Mouse (Mus musculus) MEL (cell line): ENCODE data around the gene Pakap. TPM values are rescaled to one million over a fixed set of nuclear protein-coding genes. Genes with fewer than 3 reads are reported as not detected.

Source experiments
- DNase-seq: peaks from one replicate; pipeline ENCODE4 v3.0.0; 2011; ENCODE audit warnings: low read depth, low spot score
- H3K27ac ChIP-seq: 2 replicates; pipeline ENCODE4 v1.5.1; 2012; ENCODE audit warnings: low read depth, mild to moderate bottlenecking, control low read depth, low read length, moderate library complexity; ENCODE audit not compliant: control insufficient read depth
- H3K27me3 ChIP-seq, 2 experiments: fragments of 150-350 bp in 1 of 2; sonication (generic) in 1 of 2; 2 replicates each; pipeline ENCODE4 v1.6.1; 2012; ENCODE audit warnings: low read length in 2 of 2, mild to moderate bottlenecking in 2 of 2, improper control_type of control experiment in 1 of 2, moderate library complexity in 1 of 2; ENCODE audit not compliant: insufficient read depth in 2 of 2, control insufficient read depth in 1 of 2
- H3K36me3 ChIP-seq, 2 experiments: 2 replicates each; pipeline ENCODE4 v1.6.1; 2012 to 2014; ENCODE audit warnings: low read length in 2 of 2, improper control_type of control experiment in 1 of 2, inconsistent platforms in 1 of 2, mild to moderate bottlenecking in 1 of 2; ENCODE audit not compliant: insufficient read depth in 2 of 2, control insufficient read depth in 1 of 2
- H3K4me1 ChIP-seq, 2 experiments: fragments of 150-350 bp in 1 of 2; sonication (generic) in 1 of 2; 2 replicates each; pipeline ENCODE4 v1.6.1; 2012; ENCODE audit warnings: low read length in 2 of 2, improper control_type of control experiment in 1 of 2, mild to moderate bottlenecking in 1 of 2; ENCODE audit not compliant: insufficient read depth in 2 of 2, control insufficient read depth in 1 of 2
- H3K4me3 ChIP-seq, 2 experiments: fragments of 150-350 bp in 1 of 2; sonication (generic) in 1 of 2; 2 replicates each; pipeline ENCODE4 v1.5.1; 2012; ENCODE audit warnings: low read depth in 2 of 2, low read length in 2 of 2, mild to moderate bottlenecking in 2 of 2, moderate library complexity in 2 of 2, control low read depth in 1 of 2, improper control_type of control experiment in 1 of 2; ENCODE audit not compliant: control insufficient read depth in 1 of 2, insufficient read depth in 1 of 2
- H3K79me2 ChIP-seq: 2 replicates; pipeline ENCODE4 v1.6.1; 2012; ENCODE audit warnings: mild to moderate bottlenecking, low read length, moderate library complexity; ENCODE audit not compliant: control insufficient read depth, poor library complexity, insufficient read depth
- H3K9ac ChIP-seq: 2 replicates; pipeline ENCODE4 v1.6.1; 2012; ENCODE audit warnings: low read depth, mild to moderate bottlenecking, control low read depth, low read length, moderate library complexity; ENCODE audit not compliant: control insufficient read depth, poor library complexity, severe bottlenecking
- H3K9me3 ChIP-seq: fragments of 150-350 bp; sonication (generic); replicated peaks from 2 replicates; pipeline ENCODE4 v1.6.1; 2012; ENCODE audit warnings: mild to moderate bottlenecking, low read length, improper control_type of control experiment, moderate library complexity; ENCODE audit not compliant: insufficient read depth
- BHLHE40 ChIP-seq: IDR thresholded peaks from 2 replicates; pipeline ENCODE4 v1.6.1; 2012; ENCODE audit warnings: low read depth, mild to moderate bottlenecking, inconsistent platforms, low read length, improper control_type of control experiment, borderline replicate concordance
- CHD2 ChIP-seq: IDR thresholded peaks from 2 replicates; pipeline ENCODE4 v1.6.1; 2011; ENCODE audit warnings: low read length, improper control_type of control experiment
- CTCF ChIP-seq, 3 experiments: IDR thresholded peaks in 2 of 3; conservative IDR thresholded peaks in 1 of 3; 2 replicates each; pipeline ENCODE4 v1.5.1; 2011 to 2012; ENCODE audit warnings: low read length in 3 of 3, low read depth in 2 of 3, mild to moderate bottlenecking in 2 of 3, improper control_type of control experiment in 1 of 3, inconsistent platforms in 1 of 3, mixed read lengths in 1 of 3, moderate library complexity in 1 of 3; ENCODE audit not compliant: control insufficient read depth in 1 of 3, insufficient read depth in 1 of 3, poor library complexity in 1 of 3, severe bottlenecking in 1 of 3
- ELF1 ChIP-seq: IDR thresholded peaks from 2 replicates; pipeline ENCODE4 v1.6.1; 2014; ENCODE audit warnings: low read depth, mild to moderate bottlenecking, inconsistent platforms, low read length, improper control_type of control experiment, moderate library complexity
- MAFK ChIP-seq: IDR thresholded peaks from 2 replicates; pipeline ENCODE4 v1.6.1; 2011; ENCODE audit warnings: low read depth, mild to moderate bottlenecking, low read length, improper control_type of control experiment, borderline replicate concordance
- MAX ChIP-seq: IDR thresholded peaks from 2 replicates; pipeline ENCODE4 v1.6.1; 2011; ENCODE audit warnings: low read length, improper control_type of control experiment
- MYB ChIP-seq: IDR thresholded peaks from 2 replicates; pipeline ENCODE4 v1.6.1; 2011; ENCODE audit warnings: mild to moderate bottlenecking, low read depth, low read length, improper control_type of control experiment
- NELFE ChIP-seq: IDR thresholded peaks from 2 replicates; pipeline ENCODE4 v1.6.1; 2011; ENCODE audit warnings: low read depth, low read length, improper control_type of control experiment
- POLR2AphosphoS5 ChIP-seq: IDR thresholded peaks from 2 replicates; pipeline ENCODE4 v1.6.1; 2012; ENCODE audit warnings: low read depth, borderline replicate concordance, mild to moderate bottlenecking, inconsistent platforms, low read length, moderate library complexity, mixed read lengths
- RAD21 ChIP-seq: IDR thresholded peaks from 2 replicates; pipeline ENCODE4 v1.6.1; 2011; ENCODE audit warnings: mild to moderate bottlenecking, low read depth, low read length, improper control_type of control experiment
- RCOR1 ChIP-seq: IDR thresholded peaks from 2 replicates; pipeline ENCODE4 v1.6.1; 2012; ENCODE audit warnings: low read depth, mild to moderate bottlenecking, inconsistent platforms, low read length, improper control_type of control experiment
- SMC3 ChIP-seq: IDR thresholded peaks from 2 replicates; pipeline ENCODE4 v1.6.1; 2011; ENCODE audit warnings: low read depth, low read length, improper control_type of control experiment
- TAL1 ChIP-seq: IDR thresholded peaks from 2 replicates; pipeline ENCODE4 v1.6.1; 2012; ENCODE audit warnings: mild to moderate bottlenecking, inconsistent platforms, low read length, moderate library complexity, mixed read lengths
- TCF12 ChIP-seq: IDR thresholded peaks from 2 replicates; pipeline ENCODE4 v1.6.1; 2014; ENCODE audit warnings: low read depth, mild to moderate bottlenecking, inconsistent platforms, low read length, improper control_type of control experiment, moderate library complexity
- ZC3H11A ChIP-seq: IDR thresholded peaks from 2 replicates; pipeline ENCODE4 v1.6.1; 2012; ENCODE audit warnings: low read depth, mild to moderate bottlenecking, inconsistent platforms, low read length, improper control_type of control experiment
- polyA plus RNA-seq, 2 experiments: library from polyadenylated mRNA; stranded (reverse) in 1 of 2; unstranded in 1 of 2; fragments of >175 nt in 1 of 2; fragments of >200 nt in 1 of 2; gene quantifications; 2 replicates each; pipeline versions ENCODE4 v1.2.1 to v1.2.4; 2012; ENCODE audit warnings: low replicate concordance in 2 of 2, low read depth in 1 of 2; ENCODE audit not compliant: insufficient read length in 2 of 2, insufficient read depth in 1 of 2, missing spikeins in 1 of 2
- total RNA-seq: library from RNA; depleted of rRNA; stranded (reverse); fragments of 300-350 nt; gene quantifications from 2 replicates; pipeline ENCODE4 v1.2.3, GENCODE M21; 2012

The Pakap gene
- total and polyA plus RNA-seq, 3 experiments, result not detected

- no peaks in the 10 kb centered on the region for H3K36me3 ChIP-seq
- TF ChIP-seq MYB (no peak), BHLHE40 (no peak), RAD21 (peak; percentile 96), TAL1 (no peak), SMC3 (peak; percentile 96), MAFK (no peak), CTCF (IDR thresholded peaks at IDR 0.05 in 2 of 3, conservative IDR thresholded peaks at IDR 0.05 in 1 of 3; ENCODE audit: control insufficient read depth in 1 of 3, insufficient read depth in 1 of 3, low read depth in 2 of 3, low read length in 3 of 3, poor library complexity in 1 of 3, severe bottlenecking in 1 of 3) (peak in 2 of 3 experiments; percentile 91 to 92), NELFE (no peak), ZC3H11A (peak; percentile 94)
- TF ChIP-seq, all 39 proteins: peak for 4
These were observed 311.9 kb downstream of the Pakap start for GRCm38 (mm10) chr4:57879804-57880357.

DNA sequence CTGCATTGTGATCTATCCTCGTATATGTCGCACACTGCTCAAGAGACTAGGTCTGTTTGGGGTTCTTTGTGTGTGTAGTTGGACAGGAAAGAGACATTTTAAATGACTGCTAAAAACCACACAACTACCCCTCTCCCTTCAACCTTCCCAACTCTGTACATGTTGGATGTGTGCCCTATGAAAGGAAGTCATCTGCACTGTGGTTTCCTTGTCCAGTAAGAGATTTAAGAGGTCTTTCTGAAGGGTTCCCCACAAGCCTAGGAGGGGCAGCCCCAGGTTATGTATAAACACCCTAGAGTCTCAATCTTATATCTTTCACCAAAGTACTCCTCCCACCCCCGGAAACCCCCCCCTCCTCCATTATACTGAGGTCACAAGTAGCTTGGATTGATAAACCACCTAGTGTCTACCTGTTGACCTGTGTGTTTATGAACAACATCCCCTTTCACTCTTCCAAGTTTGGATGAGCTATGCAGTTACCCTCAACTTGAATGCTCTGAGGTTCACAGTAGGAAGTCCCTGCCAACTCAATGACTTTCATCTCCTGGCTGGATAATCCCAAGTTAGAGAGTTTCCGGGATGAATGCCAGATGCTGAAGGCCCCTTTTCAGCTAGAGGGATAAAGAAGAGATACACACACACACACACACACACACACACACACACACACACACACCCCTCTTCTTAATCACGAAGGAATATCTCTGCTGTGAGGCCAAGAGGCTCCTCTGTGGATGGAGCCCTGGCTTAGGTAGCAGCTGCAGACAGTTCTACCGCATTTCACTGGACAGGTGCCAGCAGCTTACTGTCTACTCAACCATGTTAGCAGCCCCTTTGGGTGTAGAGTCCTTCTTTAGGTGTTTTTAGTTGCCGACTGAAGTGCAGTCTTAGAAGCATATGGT lies 315.8 kb downstream of the Pakap start:
- Histone ChIP-seq H3K4me3 (no peak overlapping the region), H3K27me3 (no peaks in the 10 kb centered on the region), H3K36me3 (no peaks in the 10 kb centered on the region)
- DNase-seq, result peak; percentile 75
- TF ChIP-seq MAX, result no peak
- TF ChIP-seq SMC3, result no peak
- no peak for TF ChIP-seq POLR2AphosphoS5
- no peak for TF ChIP-seq BHLHE40
- no peak for TF ChIP-seq CHD2
- no peak for TF ChIP-seq ELF1
- no peak for TF ChIP-seq TCF12
- no peak for TF ChIP-seq RAD21
- TF ChIP-seq RCOR1, result no peak
- TF ChIP-seq, all 39 proteins: peak for 0
- Histone ChIP-seq H3K4me1 (peaks cover 0 to 5% of the 10 kb centered on the region in 2 experiments; a peak in 2 of 4 replicates), H3K9ac (no peak overlapping the region), H3K79me2 (no peaks in the 10 kb centered on the region), H3K27ac (no peak overlapping the region), H3K9me3 (no peaks in the 10 kb centered on the region)

More at GRCm38 (mm10) chr4:57879804-57880357, 311.9 kb downstream of the Pakap start:
- Histone ChIP-seq H3K79me2 (no peaks in the 10 kb centered on the region), H3K4me1 (peaks cover 0 to 5% of the 10 kb centered on the region in 2 experiments; a peak in 2 of 4 replicates), H3K9me3 (no peaks in the 10 kb centered on the region), H3K4me3 (no peak overlapping the region), H3K9ac (no peak overlapping the region), H3K27me3 (no peaks in the 10 kb centered on the region), H3K27ac (no peak overlapping the region)
- peak; percentile 78 for DNase-seq
